Mouse (Mus musculus): ENCODE measurements around the gene Cx3cr1.

DNA sequence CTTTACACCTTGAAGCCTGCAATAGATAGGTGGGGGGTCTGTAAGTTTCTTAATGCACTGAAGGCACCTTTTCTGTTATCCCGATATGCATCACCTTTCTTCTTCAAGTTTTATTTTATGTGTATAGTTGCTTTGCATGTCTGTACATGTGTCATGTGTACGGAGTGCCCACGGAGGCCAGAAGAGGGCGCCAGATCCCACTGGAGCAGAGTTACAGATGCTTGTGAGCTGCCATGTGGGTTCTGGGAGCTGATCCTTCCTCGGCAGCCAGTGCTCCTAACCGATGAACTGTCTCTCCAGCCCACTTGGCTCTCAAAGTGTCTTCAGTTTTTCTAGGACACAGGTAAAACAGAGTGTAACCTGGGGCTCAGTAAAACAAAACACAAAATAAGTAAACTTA lies 11.6 kb upstream of the Cx3cr1 start:
- TF ChIP-seq CTCF (IDR thresholded peaks at IDR 0.05; ENCODE audit: control insufficient read depth, insufficient read depth, insufficient read length): no peak
- TF ChIP-seq CEBPB (IDR thresholded peaks at IDR 0.05; ENCODE audit: low read depth): no peak
